Mouse (Mus musculus): ENCODE results near the gene Bglap. TPM values are rescaled to one million over a fixed set of nuclear protein-coding genes. Genes with fewer than 3 reads are reported as not detected.
"Not testable (repeated sequence)": the region's sequence is repeated elsewhere in the genome, so short reads cannot be mapped to it uniquely, and the experiment has no call there.

Gene Bglap
- polyA plus RNA-seq, 1 experiment: not detected

- H3K4me3 ChIP-seq (replicated peaks; ENCODE audit: extremely low read depth, low read depth, low read length): no peak overlapping the region
- TF ChIP-seq CTCF (IDR thresholded peaks at IDR 0.05; ENCODE audit: insufficient read depth, low read length): no peak
- TF ChIP-seq POLR2A (IDR thresholded peaks at IDR 0.05; ENCODE audit: borderline replicate concordance, extremely low read depth, low read depth, low read length): no peak
- H3K4me1 ChIP-seq (ENCODE audit: control insufficient read depth, insufficient read depth, low read length): no peaks in the 10 kb centered on the region
- 90% methylated on average over 2 of the region's 2 CpGs for WGBS
- no peak for DNase-seq
Observed at GRCm38 (mm10) chr3:88398666-88399065, 14.4 kb upstream of the Bglap start.

GRCm38 (mm10) chr3:88395742-88396141 is 11.5 kb upstream of the Bglap start:
- H3K4me3 ChIP-seq (replicated peaks; ENCODE audit: extremely low read depth, low read depth, low read length): no peak overlapping the region
- 69% methylated on average over 8 of the region's 8 CpGs for WGBS
- no peak for TF ChIP-seq POLR2A (IDR thresholded peaks at IDR 0.05; ENCODE audit: borderline replicate concordance, extremely low read depth, low read depth, low read length)
- no peak for TF ChIP-seq CTCF (IDR thresholded peaks at IDR 0.05; ENCODE audit: insufficient read depth, low read length)
- H3K4me1 ChIP-seq (ENCODE audit: control insufficient read depth, insufficient read depth, low read length): no peaks in the 10 kb centered on the region
- DNase-seq: no peak

- TF ChIP-seq CTCF (IDR thresholded peaks at IDR 0.05; ENCODE audit: insufficient read depth, low read length): no peak
- no peak for TF ChIP-seq POLR2A (IDR thresholded peaks at IDR 0.05; ENCODE audit: borderline replicate concordance, extremely low read depth, low read depth, low read length)
- 93% methylated on average over 6 of the region's 6 CpGs for WGBS
- Histone ChIP-seq H3K4me1 (ENCODE audit: control insufficient read depth, insufficient read depth, low read length) (no peaks in the 10 kb centered on the region), H3K4me3 (replicated peaks; ENCODE audit: extremely low read depth, low read depth, low read length) (no peak overlapping the region)
- no peak for DNase-seq
Observed at GRCm38 (mm10) chr3:88395288-88395687, 11.0 kb upstream of the Bglap start.

- WGBS: 78% methylated on average over 9 of the region's 9 CpGs
- no peak overlapping the region for H3K4me3 ChIP-seq (replicated peaks; ENCODE audit: extremely low read depth, low read depth, low read length)
- TF ChIP-seq POLR2A (IDR thresholded peaks at IDR 0.05; ENCODE audit: borderline replicate concordance, extremely low read depth, low read depth, low read length): no peak
- no peak for TF ChIP-seq CTCF (IDR thresholded peaks at IDR 0.05; ENCODE audit: insufficient read depth, low read length)
- no peak for DNase-seq
- no peaks in the 10 kb centered on the region for H3K4me1 ChIP-seq (ENCODE audit: control insufficient read depth, insufficient read depth, low read length)
Observed at GRCm38 (mm10) chr3:88393776-88394375, 9.6 kb upstream of the Bglap start.

- DNase-seq; H3K4me1 ChIP-seq (ENCODE audit: control insufficient read depth, insufficient read depth, low read length); H3K4me3 ChIP-seq (replicated peaks; ENCODE audit: extremely low read depth, low read depth, low read length): not testable (repeated sequence)
- WGBS: 50% methylated on average over 3 of the region's 7 CpGs
Observed at GRCm38 (mm10) chr3:88382383-88382782, 1.9 kb downstream of the Bglap start.

- not testable (repeated sequence) for H3K4me1 ChIP-seq (ENCODE audit: control insufficient read depth, insufficient read depth, low read length); H3K4me3 ChIP-seq (replicated peaks; ENCODE audit: extremely low read depth, low read depth, low read length); DNase-seq
- WGBS: 12% methylated on average over 22 of the region's 22 CpGs
Observed at GRCm38 (mm10) chr3:88381389-88382315, 2.6 kb downstream of the Bglap start.

GRCm38 (mm10) chr3:88378599-88378998 is 5.7 kb downstream of the Bglap start, which contains the start of gene Bglap2:
TSS of gene Bglap2 (minus strand) at chr3:88378699.
- H3K4me1 ChIP-seq (ENCODE audit: control insufficient read depth, insufficient read depth, low read length); DNase-seq; H3K4me3 ChIP-seq (replicated peaks; ENCODE audit: extremely low read depth, low read depth, low read length): not testable (repeated sequence)
- 86% methylated on average over 5 of the region's 5 CpGs for WGBS

- H3K4me1 ChIP-seq (ENCODE audit: control insufficient read depth, insufficient read depth, low read length); DNase-seq; H3K4me3 ChIP-seq (replicated peaks; ENCODE audit: extremely low read depth, low read depth, low read length): not testable (repeated sequence)
- 40% methylated on average over 7 of the region's 7 CpGs for WGBS
Observed at GRCm38 (mm10) chr3:88376644-88377043, 7.6 kb downstream of the Bglap start.

GRCm38 (mm10) chr3:88375750-88376626 is 8.3 kb downstream of the Bglap start:
- not testable (repeated sequence) for H3K4me3 ChIP-seq (replicated peaks; ENCODE audit: extremely low read depth, low read depth, low read length); H3K4me1 ChIP-seq (ENCODE audit: control insufficient read depth, insufficient read depth, low read length); DNase-seq
- WGBS: 14% methylated on average over 19 of the region's 19 CpGs

- DNase-seq; H3K4me1 ChIP-seq (ENCODE audit: control insufficient read depth, insufficient read depth, low read length); H3K4me3 ChIP-seq (replicated peaks; ENCODE audit: extremely low read depth, low read depth, low read length): not testable (repeated sequence)
- 88% methylated on average over 9 of the region's 9 CpGs for WGBS
Observed at GRCm38 (mm10) chr3:88372643-88373042, 11.6 kb downstream of the Bglap start, which contains the start of gene Bglap3. TSS of gene Bglap3 (minus strand) at chr3:88372743.

- not testable (repeated sequence) for DNase-seq; H3K4me1 ChIP-seq (ENCODE audit: control insufficient read depth, insufficient read depth, low read length); H3K4me3 ChIP-seq (replicated peaks; ENCODE audit: extremely low read depth, low read depth, low read length)
- WGBS: 91% methylated on average over 7 of the region's 7 CpGs
Observed at GRCm38 (mm10) chr3:88368511-88368910, 15.8 kb downstream of the Bglap start.

- not testable (repeated sequence) for DNase-seq; H3K4me1 ChIP-seq (ENCODE audit: control insufficient read depth, insufficient read depth, low read length); H3K4me3 ChIP-seq (replicated peaks; ENCODE audit: extremely low read depth, low read depth, low read length)
- 57% methylated on average over 4 of the region's 7 CpGs for WGBS
Observed at GRCm38 (mm10) chr3:88367517-88367916, 16.7 kb downstream of the Bglap start.

- 9% methylated on average over 22 of the region's 22 CpGs for WGBS
Observed at GRCm38 (mm10) chr3:88366830-88367428, 17.3 kb downstream of the Bglap start.

More at GRCm38 (mm10) chr3:88366830-88367428, 17.3 kb downstream of the Bglap start:
- H3K4me1 ChIP-seq (ENCODE audit: control insufficient read depth, insufficient read depth, low read length); H3K4me3 ChIP-seq (replicated peaks; ENCODE audit: extremely low read depth, low read depth, low read length): not testable (repeated sequence)
- peak; percentile 31 for DNase-seq

All from lung, adult 2 months (tissue).